Mouse (Mus musculus) hindbrain, embryonic 13.5 days (tissue): ENCODE measurements around the gene S100a3. TPM values are rescaled to one million over a fixed set of nuclear protein-coding genes. Genes with fewer than 3 reads are reported as not detected.
A peak's percentile ranks its signal among the peaks of the same experiment; 100 is the strongest.

Experiments used
- ATAC-seq: fragments of 200-750 bp; cut with Nextera tagmentation; 2 replicates; pipeline ENCODE4 v1.8.0; 2017; ENCODE audit warnings: moderate TSS enrichment; ENCODE audit not compliant: low FRiP score
- H3K27ac ChIP-seq: fragments of 300-500 bp; sonication (generic); 2 replicates; pipeline ENCODE4 v1.5.1; 2015; ENCODE audit warnings: inconsistent platforms, mild to moderate bottlenecking, moderate library complexity
- H3K27me3 ChIP-seq: fragments of 300-500 bp; sonication (generic); 2 replicates; pipeline ENCODE4 v1.6.1; 2015; ENCODE audit warnings: mild to moderate bottlenecking, inconsistent platforms
- H3K36me3 ChIP-seq: fragments of 300-500 bp; sonication (generic); 2 replicates; pipeline ENCODE4 v1.6.1; 2015; ENCODE audit warnings: mild to moderate bottlenecking, inconsistent platforms
- H3K4me1 ChIP-seq: fragments of 300-500 bp; sonication (generic); replicated peaks from 2 replicates; pipeline ENCODE4 v1.6.1; 2015; ENCODE audit warnings: inconsistent platforms
- H3K4me2 ChIP-seq: fragments of 300-500 bp; sonication (generic); 2 replicates; pipeline ENCODE4 v1.6.1; 2015; ENCODE audit warnings: inconsistent platforms, mild to moderate bottlenecking, moderate library complexity
- H3K4me3 ChIP-seq: fragments of 300-500 bp; sonication (generic); 2 replicates; pipeline ENCODE4 v1.5.1; 2015; ENCODE audit warnings: mild to moderate bottlenecking, inconsistent platforms
- H3K9ac ChIP-seq: fragments of 300-500 bp; sonication (generic); 2 replicates; pipeline ENCODE4 v1.6.1; 2015; ENCODE audit warnings: mild to moderate bottlenecking, inconsistent platforms
- H3K9me3 ChIP-seq: fragments of 300-500 bp; sonication (generic); 2 replicates; pipeline ENCODE4 v1.6.1; 2016; ENCODE audit warnings: inconsistent platforms
- WGBS: fragments of 180-500 bp; shearing (Covaris S2); methylation state at CpG from one replicate; pipeline ENCODE4 v1.1.7; 2015; 5-methylcytosine and 5-hydroxymethylcytosine counted together
- polyA plus RNA-seq: library from polyadenylated mRNA; unstranded; fragments of >200 nt; fragmentation: Nextera tagmentation; extraction: Ambion mirVana; gene quantifications from 2 replicates; pipeline ENCODE4 v1.2.1, GENCODE M21; 2015

The S100a3 gene
- polyA plus RNA-seq: 1.3 and 1.8 TPM in 2 replicates

GRCm38 (mm10) chr3:90560008-90560628 lies at the start of gene S100a3:
Gene S100a3, plus strand, starts transcription at chr3:90560578.
- Histone ChIP-seq H3K4me3 (no peak within 1 kb of the TSS), H3K4me1 (no peaks in the 10 kb centered on the region), H3K36me3 (no peaks in the 10 kb centered on the region), H3K27me3 (0 out of 2 replicates have a peak, but pooled peaks cover 2% of the 10 kb centered on the region), H3K27ac (no peak within 1 kb of the TSS), H3K9me3 (no peaks in the 10 kb centered on the region), H3K9ac (no peak within 1 kb of the TSS), H3K4me2 (no peak within 1 kb of the TSS)
- WGBS: 86% methylated on average over 6 of the region's 6 CpGs
- ATAC-seq: no peak

GRCm38 (mm10) chr3:90512276-90512675 lies 48.1 kb upstream of the S100a3 start:
- WGBS: 94% methylated on average over 5 of the region's 5 CpGs
- Histone ChIP-seq H3K4me2 (no peak overlapping the region), H3K4me1 (peaks cover 30% of the 10 kb centered on the region), H3K36me3 (peaks cover 2% of the 10 kb centered on the region), H3K9ac (no peak overlapping the region), H3K4me3 (no peak overlapping the region), H3K9me3 (no peaks in the 10 kb centered on the region), H3K27me3 (peaks cover 48% of the 10 kb centered on the region), H3K27ac (no peak overlapping the region)
- ATAC-seq: no peak

- H3K9ac ChIP-seq: no peak overlapping the region
- WGBS: 80% methylated on average over 9 of the region's 9 CpGs
- peaks cover 48% of the 10 kb centered on the region for H3K27me3 ChIP-seq
- peak overlapping the region; percentile 59; the same call in 1 of the 2 replicates for H3K4me2 ChIP-seq
- no peak overlapping the region for H3K4me3 ChIP-seq
- no peaks in the 10 kb centered on the region for H3K9me3 ChIP-seq
- H3K4me1 ChIP-seq: peaks cover 22% of the 10 kb centered on the region
- no peak for ATAC-seq
- H3K36me3 ChIP-seq: no peaks in the 10 kb centered on the region
- no peak overlapping the region for H3K27ac ChIP-seq
These were observed 47.3 kb upstream of the S100a3 start for GRCm38 (mm10) chr3:90512948-90513642.

GRCm38 (mm10) chr3:90513796-90514590 lies 46.4 kb upstream of the S100a3 start, which contains the start of the genes S100a1 and S100a13:
Gene S100a1, minus strand, starts transcription at chr3:90514392.
Gene S100a13, plus strand, starts transcription at chr3:90514435.
- Histone ChIP-seq H3K27me3 (peaks cover 48% of the 10 kb centered on the region), H3K9ac (peak within 1 kb of the TSS; percentile 43), H3K4me2 (peak within 1 kb of the TSS; percentile 59), H3K36me3 (no peaks in the 10 kb centered on the region), H3K4me3 (peak within 1 kb of the TSS; percentile 34), H3K9me3 (no peaks in the 10 kb centered on the region), H3K4me1 (peaks cover 20% of the 10 kb centered on the region), H3K27ac (no peak within 1 kb of the TSS)
- 4% methylated on average over 25 of the region's 25 CpGs for WGBS
- ATAC-seq: no peak

- Histone ChIP-seq H3K36me3 (no peaks in the 10 kb centered on the region), H3K27me3 (peaks cover 48% of the 10 kb centered on the region), H3K4me2 (peak overlapping the region; percentile 59), H3K9me3 (no peaks in the 10 kb centered on the region), H3K9ac (peak overlapping the region; percentile 43), H3K4me1 (peaks cover 20% of the 10 kb centered on the region), H3K27ac (no peak overlapping the region), H3K4me3 (peak overlapping the region; percentile 34)
- no peak for ATAC-seq
- under 1% methylated on average over 10 of the region's 10 CpGs for WGBS
These were observed 45.7 kb upstream of the S100a3 start for GRCm38 (mm10) chr3:90514691-90515090.

- H3K4me3 ChIP-seq: peak overlapping the region; percentile 34; the same call in 1 of the 2 replicates
- no peak overlapping the region for H3K27ac ChIP-seq
- H3K4me1 ChIP-seq: peaks cover 20% of the 10 kb centered on the region
- 60% methylated on average over 1 of the region's 1 CpGs for WGBS
- H3K9me3 ChIP-seq: no peaks in the 10 kb centered on the region
- peak overlapping the region; percentile 43; the same call in 1 of the 2 replicates for H3K9ac ChIP-seq
- no peaks in the 10 kb centered on the region for H3K36me3 ChIP-seq
- peaks cover 48% of the 10 kb centered on the region for H3K27me3 ChIP-seq
- peak overlapping the region; percentile 59 for H3K4me2 ChIP-seq
- no peak for ATAC-seq
These were observed 45.1 kb upstream of the S100a3 start for GRCm38 (mm10) chr3:90515242-90515641.

GRCm38 (mm10) chr3:90515789-90516188 lies 44.6 kb upstream of the S100a3 start:
- no peak overlapping the region for H3K4me2 ChIP-seq

GRCm38 (mm10) chr3:90517711-90518110 lies 42.7 kb upstream of the S100a3 start:
- ATAC-seq: no peak
- Histone ChIP-seq H3K9ac (no peak overlapping the region), H3K9me3 (no peaks in the 10 kb centered on the region), H3K4me3 (no peak overlapping the region), H3K36me3 (no peaks in the 10 kb centered on the region), H3K27ac (no peak overlapping the region), H3K4me1 (peaks cover 20% of the 10 kb centered on the region), H3K27me3 (peaks cover 36% of the 10 kb centered on the region), H3K4me2 (no peak overlapping the region)
- WGBS: 89% methylated on average over 4 of the region's 4 CpGs

More at GRCm38 (mm10) chr3:90515789-90516188, 44.6 kb upstream of the S100a3 start:
- Histone ChIP-seq H3K9me3 (no peaks in the 10 kb centered on the region), H3K9ac (no peak overlapping the region), H3K4me1 (peaks cover 20% of the 10 kb centered on the region), H3K36me3 (no peaks in the 10 kb centered on the region), H3K4me3 (no peak overlapping the region), H3K27ac (no peak overlapping the region), H3K27me3 (peaks cover 47% of the 10 kb centered on the region)
- WGBS: 89% methylated on average over 4 of the region's 4 CpGs
- no peak for ATAC-seq

GRCm38 (mm10) chr3:90525421-90525820 lies 35.0 kb upstream of the S100a3 start:
- ATAC-seq: no peak
- no peaks in the 10 kb centered on the region for H3K4me1 ChIP-seq
- no peak overlapping the region for H3K4me2 ChIP-seq
- H3K27ac ChIP-seq: no peak overlapping the region
- no peaks in the 10 kb centered on the region for H3K9me3 ChIP-seq
- no peak overlapping the region for H3K9ac ChIP-seq
- no peaks in the 10 kb centered on the region for H3K36me3 ChIP-seq
- WGBS: 62% methylated on average over 4 of the region's 4 CpGs
- H3K4me3 ChIP-seq: no peak overlapping the region
- 0 out of 2 replicates have a peak, but pooled peaks cover 3% of the 10 kb centered on the region for H3K27me3 ChIP-seq

- Histone ChIP-seq H3K9ac (no peak overlapping the region), H3K27me3 (0 out of 2 replicates have a peak, but pooled peaks cover 3% of the 10 kb centered on the region), H3K4me2 (no peak overlapping the region), H3K4me1 (no peaks in the 10 kb centered on the region), H3K27ac (no peak overlapping the region), H3K4me3 (no peak overlapping the region), H3K9me3 (no peaks in the 10 kb centered on the region), H3K36me3 (no peaks in the 10 kb centered on the region)
- whole genome bisulfite sequencing: 92% methylated on average over 2 of the region's 2 CpGs
- no peak for ATAC-seq
These were observed 34.3 kb upstream of the S100a3 start for GRCm38 (mm10) chr3:90526076-90526475.

GRCm38 (mm10) chr3:90526580-90526979 lies 33.8 kb upstream of the S100a3 start, which contains the start of gene S100a14:
Gene S100a14, plus strand, starts transcription at chr3:90526856.
- Histone ChIP-seq H3K4me3 (no peak within 1 kb of the TSS), H3K4me2 (no peak within 1 kb of the TSS), H3K27me3 (0 out of 2 replicates have a peak, but pooled peaks cover 3% of the 10 kb centered on the region), H3K4me1 (no peaks in the 10 kb centered on the region), H3K36me3 (no peaks in the 10 kb centered on the region), H3K27ac (no peak within 1 kb of the TSS), H3K9ac (no peak within 1 kb of the TSS), H3K9me3 (no peaks in the 10 kb centered on the region)
- no peak for ATAC-seq
- WGBS: 81% methylated on average over 5 of the region's 5 CpGs
